Mouse (Mus musculus) thymus, adult 2 months (tissue): ENCODE data around the gene Cd180. TPM values are rescaled to one million over a fixed set of nuclear protein-coding genes. Genes with fewer than 3 reads are reported as not detected.

Experiments
- DNase-seq: peaks from one replicate; pipeline ENCODE4 v3.0.0; 2021
- H3K27ac ChIP-seq: fragments of 200-500 bp; 2 replicates; pipeline ENCODE4 v1.5.1; 2012; ENCODE audit warnings: low read length, control low read depth; ENCODE audit not compliant: control insufficient read depth, insufficient read depth
- H3K27me3 ChIP-seq: fragments of 200-500 bp; 2 replicates; pipeline ENCODE4 v1.6.1; 2012; ENCODE audit warnings: mild to moderate bottlenecking, low read length, moderate library complexity, mixed read lengths; ENCODE audit not compliant: control insufficient read depth, insufficient read depth
- H3K36me3 ChIP-seq: fragments of 200-500 bp; 2 replicates; pipeline ENCODE4 v1.6.1; 2012; ENCODE audit warnings: mild to moderate bottlenecking, low read length, moderate library complexity; ENCODE audit not compliant: control insufficient read depth, insufficient read depth
- H3K4me1 ChIP-seq: fragments of 200-500 bp; replicated peaks from 2 replicates; pipeline ENCODE4 v1.6.1; 2012; ENCODE audit warnings: low read length; ENCODE audit not compliant: control insufficient read depth, insufficient read depth
- H3K4me3 ChIP-seq: fragments of 200-500 bp; 2 replicates; pipeline ENCODE4 v1.5.1; 2012; ENCODE audit warnings: mild to moderate bottlenecking, low read length, control low read depth, moderate library complexity; ENCODE audit not compliant: control insufficient read depth, insufficient read depth
- CTCF ChIP-seq: fragments of 200-500 bp; IDR thresholded peaks from 2 replicates; pipeline ENCODE4 v1.5.1; 2012; ENCODE audit warnings: mild to moderate bottlenecking, control low read depth, low read length, moderate library complexity, borderline replicate concordance; ENCODE audit not compliant: control insufficient read depth, poor library complexity, insufficient read depth; ENCODE audit errors: extremely low read depth
- POLR2A ChIP-seq: fragments of 200-500 bp; IDR thresholded peaks from 2 replicates; pipeline ENCODE4 v1.6.1; 2012; ENCODE audit warnings: mild to moderate bottlenecking, low read length, control low read depth, moderate library complexity; ENCODE audit not compliant: control insufficient read depth, poor library complexity, insufficient read depth; ENCODE audit errors: extremely low read depth
- WGBS: fragments of 180-500 bp; shearing (Covaris S2); methylation state at CpG from one replicate; pipeline ENCODE4 v1.1.7; 2018; 5-methylcytosine and 5-hydroxymethylcytosine counted together
- polyA plus RNA-seq: library from polyadenylated mRNA; depleted of rRNA; stranded (reverse); fragments of >200 nt; gene quantifications from 2 replicates; pipeline ENCODE4 v1.2.3, GENCODE M21; 2012

The Cd180 gene
- polyA plus RNA-seq, 1 experiment, result 4.5 TPM

GRCm38 (mm10) chr13:102689201-102690090 lies 3.9 kb upstream of the Cd180 start:
- H3K4me1 ChIP-seq, result 0 out of 2 replicates have a peak, but pooled peaks cover 3% of the 10 kb centered on the region
- H3K27me3 ChIP-seq, result no peaks in the 10 kb centered on the region
- 32% methylated on average over 6 of the region's 6 CpGs for WGBS
- no peak for TF ChIP-seq POLR2A
- TF ChIP-seq CTCF, result no peak
- no peak overlapping the region for H3K4me3 ChIP-seq
- DNase-seq, result no peak
- H3K36me3 ChIP-seq, result no peaks in the 10 kb centered on the region
- no peak overlapping the region for H3K27ac ChIP-seq

- TF ChIP-seq POLR2A (no peak), CTCF (no peak)
- DNase-seq, result no peak
- H3K4me3 ChIP-seq, result no peak overlapping the region
- no peaks in the 10 kb centered on the region for H3K27me3 ChIP-seq
- H3K27ac ChIP-seq, result no peak overlapping the region
- H3K4me1 ChIP-seq, result 0 out of 2 replicates have a peak, but pooled peaks cover 3% of the 10 kb centered on the region
- H3K36me3 ChIP-seq, result no peaks in the 10 kb centered on the region
- WGBS, result 80% methylated on average over 5 of the region's 5 CpGs
These were observed 3.2 kb upstream of the Cd180 start for GRCm38 (mm10) chr13:102690184-102690583.

DNA sequence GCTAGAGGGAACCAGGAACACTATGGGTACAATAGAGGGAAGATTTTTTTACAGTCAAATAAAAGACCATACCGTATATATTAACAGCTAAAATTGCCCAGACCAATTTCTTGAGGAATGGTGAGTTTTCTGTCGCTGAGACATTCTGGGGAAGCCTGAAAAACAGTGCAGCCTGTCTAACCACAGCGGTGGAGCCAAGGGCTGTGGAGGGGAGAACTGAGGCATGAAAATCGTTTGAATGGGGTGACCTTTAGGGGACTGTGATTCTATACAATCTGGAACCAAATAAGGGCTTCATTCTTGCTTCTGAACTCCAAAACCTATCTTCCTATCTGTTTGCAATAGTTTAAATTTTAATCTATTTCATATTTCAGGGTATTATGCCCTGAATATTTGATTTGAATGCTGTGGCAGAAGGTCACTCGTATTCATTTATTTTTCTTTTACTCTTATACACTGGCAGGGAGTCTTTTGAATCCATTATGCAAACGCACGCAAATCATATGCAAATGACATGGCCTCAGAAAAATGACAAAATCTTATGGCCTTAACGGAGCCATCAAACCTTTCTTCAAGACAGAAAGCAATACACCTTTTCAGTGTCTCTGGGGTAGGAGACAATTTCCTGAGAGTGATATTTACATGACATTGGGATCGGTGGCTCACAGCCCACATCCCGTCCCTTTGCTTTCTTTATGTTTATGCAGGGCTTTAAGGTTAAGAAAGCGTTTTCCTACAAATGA lies 1.8 kb upstream of the Cd180 start:
- DNase-seq, result no peak
- no peak overlapping the region for H3K27ac ChIP-seq
- no peak overlapping the region for H3K4me3 ChIP-seq
- TF ChIP-seq CTCF (no peak), POLR2A (no peak)
- WGBS, result 80% methylated on average over 11 of the region's 11 CpGs
- no peaks in the 10 kb centered on the region for H3K27me3 ChIP-seq
- H3K36me3 ChIP-seq, result no peaks in the 10 kb centered on the region
- 0 out of 2 replicates have a peak, but pooled peaks cover 3% of the 10 kb centered on the region for H3K4me1 ChIP-seq

GRCm38 (mm10) chr13:102694154-102694553 lies 796 bp downstream of the Cd180 start:
- Histone ChIP-seq H3K4me3 (no peak overlapping the region), H3K27me3 (no peaks in the 10 kb centered on the region), H3K4me1 (peaks cover 6% of the 10 kb centered on the region; the same call in 1 of the 2 replicates), H3K36me3 (no peaks in the 10 kb centered on the region), H3K27ac (no peak overlapping the region)
- TF ChIP-seq CTCF (no peak), POLR2A (no peak)
- no peak for DNase-seq
- WGBS, result 67% methylated on average over 7 of the region's 7 CpGs

GRCm38 (mm10) chr13:102695121-102695905 lies 2.0 kb downstream of the Cd180 start:
- TF ChIP-seq POLR2A (no peak), CTCF (no peak)
- Histone ChIP-seq H3K4me1 (peaks cover 8% of the 10 kb centered on the region), H3K27ac (no peak overlapping the region), H3K4me3 (no peak overlapping the region), H3K27me3 (no peaks in the 10 kb centered on the region), H3K36me3 (no peaks in the 10 kb centered on the region)
- no peak for DNase-seq
- WGBS, result 39% methylated on average over 7 of the region's 7 CpGs

DNA sequence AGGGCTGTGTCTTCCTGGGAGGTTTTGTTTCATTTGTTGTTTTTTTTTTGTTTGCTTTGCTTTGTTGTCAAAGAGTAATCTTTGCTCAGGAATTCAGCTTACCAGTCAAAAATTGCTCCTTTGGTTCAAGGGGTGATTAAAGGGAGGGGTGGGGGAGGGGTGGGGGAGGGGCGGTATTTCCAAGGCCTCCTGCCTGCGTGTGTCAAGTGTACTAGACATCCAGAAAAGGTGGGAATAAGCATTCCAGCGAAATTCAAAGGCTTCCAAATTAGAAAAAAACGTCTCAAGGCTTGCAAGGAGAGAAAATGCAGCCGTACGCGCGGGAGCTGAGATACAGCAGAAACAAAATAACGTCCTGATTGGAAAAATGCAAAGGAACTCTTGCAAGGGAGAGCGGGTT lies 5.0 kb downstream of the Cd180 start:
- peaks cover 6% of the 10 kb centered on the region for H3K4me1 ChIP-seq
- no peak overlapping the region for H3K4me3 ChIP-seq
- DNase-seq, result no peak
- no peak for TF ChIP-seq CTCF
- TF ChIP-seq POLR2A, result no peak
- no peaks in the 10 kb centered on the region for H3K27me3 ChIP-seq
- no peaks in the 10 kb centered on the region for H3K36me3 ChIP-seq
- 36% methylated on average over 10 of the region's 10 CpGs for WGBS
- H3K27ac ChIP-seq, result no peak overlapping the region
